Mouse (Mus musculus): Measurements from ENCODE around the gene Nmd3. TPM values are rescaled to one million over a fixed set of nuclear protein-coding genes. Genes with fewer than 3 reads are reported as not detected.

Gene Nmd3
- polyA plus RNA-seq, 1 experiment from 2014 or later: 100 TPM

- H3K27me3 ChIP-seq (replicated peaks): no peaks in the 10 kb centered on the region
- 85% methylated on average over 21 of the region's 21 CpGs for WGBS
- no peak for ATAC-seq (ENCODE audit: insufficient number of reproducible peaks, low FRiP score)
Observed at GRCm38 (mm10) chr3:69763630-69764565, 42.1 kb downstream of the Nmd3 start.

GRCm38 (mm10) chr3:69765206-69765605 lies 43.4 kb downstream of the Nmd3 start:
- no peak overlapping the region for H3K4me2 ChIP-seq
- H3K9me3 ChIP-seq (replicated peaks): no peaks in the 10 kb centered on the region

More at GRCm38 (mm10) chr3:69763630-69764565, 42.1 kb downstream of the Nmd3 start:
- no peak overlapping the region for H3K9ac ChIP-seq
- peaks cover 28% of the 10 kb centered on the region for H3K36me3 ChIP-seq
- H3K4me3 ChIP-seq: no peak overlapping the region
- no peaks in the 10 kb centered on the region for H3K4me1 ChIP-seq (replicated peaks)
- H3K4me2 ChIP-seq: no peak overlapping the region
- H3K9me3 ChIP-seq (replicated peaks): no peaks in the 10 kb centered on the region
- H3K27ac ChIP-seq (ENCODE audit: poor library complexity, severe bottlenecking): no peak overlapping the region

GRCm38 (mm10) chr3:69769150-69769549 lies 47.4 kb downstream of the Nmd3 start:
- WGBS: 90% methylated on average over 4 of the region's 4 CpGs
- peaks cover 21% of the 10 kb centered on the region for H3K36me3 ChIP-seq
- H3K4me2 ChIP-seq: no peak overlapping the region
- H3K4me1 ChIP-seq (replicated peaks): no peaks in the 10 kb centered on the region
- no peaks in the 10 kb centered on the region for H3K9me3 ChIP-seq (replicated peaks)
- ATAC-seq (ENCODE audit: insufficient number of reproducible peaks, low FRiP score): no peak
- H3K4me3 ChIP-seq: no peak overlapping the region
- no peak overlapping the region for H3K9ac ChIP-seq
- H3K27me3 ChIP-seq (replicated peaks): no peaks in the 10 kb centered on the region
- H3K27ac ChIP-seq (ENCODE audit: poor library complexity, severe bottlenecking): no peak overlapping the region

More at GRCm38 (mm10) chr3:69765206-69765605, 43.4 kb downstream of the Nmd3 start:
- no peak for ATAC-seq (ENCODE audit: insufficient number of reproducible peaks, low FRiP score)
- Histone ChIP-seq H3K27me3 (replicated peaks) (no peaks in the 10 kb centered on the region), H3K4me3 (no peak overlapping the region), H3K27ac (ENCODE audit: poor library complexity, severe bottlenecking) (no peak overlapping the region), H3K4me1 (replicated peaks) (no peaks in the 10 kb centered on the region), H3K36me3 (peaks cover 23% of the 10 kb centered on the region), H3K9ac (no peak overlapping the region)
- WGBS: 86% methylated on average over 11 of the region's 11 CpGs

- Histone ChIP-seq H3K4me3 (no peak overlapping the region), H3K4me1 (replicated peaks) (no peaks in the 10 kb centered on the region), H3K9ac (no peak overlapping the region), H3K36me3 (no peaks in the 10 kb centered on the region), H3K4me2 (no peak overlapping the region), H3K27me3 (replicated peaks) (no peaks in the 10 kb centered on the region), H3K9me3 (replicated peaks) (no peaks in the 10 kb centered on the region), H3K27ac (ENCODE audit: poor library complexity, severe bottlenecking) (no peak overlapping the region)
- no peak for ATAC-seq (ENCODE audit: insufficient number of reproducible peaks, low FRiP score)
- WGBS: 87% methylated on average over 4 of the region's 4 CpGs
Observed at GRCm38 (mm10) chr3:69773356-69773755, 51.6 kb downstream of the Nmd3 start.

- Histone ChIP-seq H3K9me3 (replicated peaks) (0 out of 2 replicates have a peak, but pooled peaks cover 5% of the 10 kb centered on the region), H3K36me3 (no peaks in the 10 kb centered on the region), H3K4me2 (no peak overlapping the region), H3K9ac (no peak overlapping the region), H3K27me3 (replicated peaks) (no peaks in the 10 kb centered on the region), H3K4me1 (replicated peaks) (no peaks in the 10 kb centered on the region), H3K4me3 (no peak overlapping the region), H3K27ac (ENCODE audit: poor library complexity, severe bottlenecking) (no peak overlapping the region)
- no peak for ATAC-seq (ENCODE audit: insufficient number of reproducible peaks, low FRiP score)
- 65% methylated on average over 4 of the region's 4 CpGs for WGBS
Observed at GRCm38 (mm10) chr3:69779246-69779796, 57.5 kb downstream of the Nmd3 start.

GRCm38 (mm10) chr3:69792823-69793417 lies 71.1 kb downstream of the Nmd3 start:
- no peak for ATAC-seq (ENCODE audit: insufficient number of reproducible peaks, low FRiP score)
- Histone ChIP-seq H3K4me1 (replicated peaks) (no peaks in the 10 kb centered on the region), H3K9ac (no peak overlapping the region), H3K4me3 (no peak overlapping the region), H3K27me3 (replicated peaks) (no peaks in the 10 kb centered on the region), H3K4me2 (no peak overlapping the region), H3K36me3 (no peaks in the 10 kb centered on the region), H3K27ac (ENCODE audit: poor library complexity, severe bottlenecking) (no peak overlapping the region), H3K9me3 (replicated peaks) (no peaks in the 10 kb centered on the region)
- WGBS: 64% methylated on average over 3 of the region's 3 CpGs

- H3K9ac ChIP-seq: no peak overlapping the region
- H3K36me3 ChIP-seq: no peaks in the 10 kb centered on the region
- no peak overlapping the region for H3K4me2 ChIP-seq
- no peaks in the 10 kb centered on the region for H3K4me1 ChIP-seq (replicated peaks)
- H3K4me3 ChIP-seq: no peak overlapping the region
- no peak overlapping the region for H3K27ac ChIP-seq (ENCODE audit: poor library complexity, severe bottlenecking)
- H3K9me3 ChIP-seq (replicated peaks): no peaks in the 10 kb centered on the region
- no peak for ATAC-seq (ENCODE audit: insufficient number of reproducible peaks, low FRiP score)
- 85% methylated on average over 4 of the region's 4 CpGs for WGBS
- no peaks in the 10 kb centered on the region for H3K27me3 ChIP-seq (replicated peaks)
Observed at GRCm38 (mm10) chr3:69797533-69797932, 75.7 kb downstream of the Nmd3 start.

- H3K4me2 ChIP-seq: no peak overlapping the region
- no peaks in the 10 kb centered on the region for H3K4me1 ChIP-seq (replicated peaks)
- H3K9ac ChIP-seq: no peak overlapping the region
- ATAC-seq (ENCODE audit: insufficient number of reproducible peaks, low FRiP score): no peak
- H3K9me3 ChIP-seq (replicated peaks): no peaks in the 10 kb centered on the region
- WGBS: 80% methylated on average over 2 of the region's 2 CpGs
- no peak overlapping the region for H3K27ac ChIP-seq (ENCODE audit: poor library complexity, severe bottlenecking)
- H3K4me3 ChIP-seq: no peak overlapping the region
- no peaks in the 10 kb centered on the region for H3K36me3 ChIP-seq
- H3K27me3 ChIP-seq (replicated peaks): no peaks in the 10 kb centered on the region
Observed at GRCm38 (mm10) chr3:69797969-69798368, 76.2 kb downstream of the Nmd3 start.

GRCm38 (mm10) chr3:69799096-69799495 lies 77.3 kb downstream of the Nmd3 start:
- no peak overlapping the region for H3K9ac ChIP-seq
- no peaks in the 10 kb centered on the region for H3K9me3 ChIP-seq (replicated peaks)
- no peak overlapping the region for H3K4me3 ChIP-seq
- no peaks in the 10 kb centered on the region for H3K27me3 ChIP-seq (replicated peaks)
- no peaks in the 10 kb centered on the region for H3K4me1 ChIP-seq (replicated peaks)
- no peaks in the 10 kb centered on the region for H3K36me3 ChIP-seq
- no peak overlapping the region for H3K4me2 ChIP-seq
- ATAC-seq (ENCODE audit: insufficient number of reproducible peaks, low FRiP score): no peak
- no peak overlapping the region for H3K27ac ChIP-seq (ENCODE audit: poor library complexity, severe bottlenecking)
- WGBS: 68% methylated on average over 1 of the region's 1 CpGs

GRCm38 (mm10) chr3:69800829-69801384 lies 79.1 kb downstream of the Nmd3 start:
- H3K27ac ChIP-seq (ENCODE audit: poor library complexity, severe bottlenecking): no peak overlapping the region
- no peaks in the 10 kb centered on the region for H3K27me3 ChIP-seq (replicated peaks)
- 71% methylated on average over 7 of the region's 7 CpGs for WGBS
- H3K36me3 ChIP-seq: no peaks in the 10 kb centered on the region
- ATAC-seq (ENCODE audit: insufficient number of reproducible peaks, low FRiP score): no peak
- no peak overlapping the region for H3K4me2 ChIP-seq
- H3K4me1 ChIP-seq (replicated peaks): no peaks in the 10 kb centered on the region
- no peak overlapping the region for H3K9ac ChIP-seq
- no peaks in the 10 kb centered on the region for H3K9me3 ChIP-seq (replicated peaks)
- no peak overlapping the region for H3K4me3 ChIP-seq

- H3K36me3 ChIP-seq: no peaks in the 10 kb centered on the region
- no peak overlapping the region for H3K4me2 ChIP-seq
- H3K27ac ChIP-seq (ENCODE audit: poor library complexity, severe bottlenecking): no peak overlapping the region
- 75% methylated on average over 1 of the region's 1 CpGs for WGBS
- H3K9me3 ChIP-seq (replicated peaks): no peaks in the 10 kb centered on the region
- ATAC-seq (ENCODE audit: insufficient number of reproducible peaks, low FRiP score): no peak
- no peak overlapping the region for H3K9ac ChIP-seq
- H3K4me1 ChIP-seq (replicated peaks): no peaks in the 10 kb centered on the region
- H3K4me3 ChIP-seq: no peak overlapping the region
- H3K27me3 ChIP-seq (replicated peaks): no peaks in the 10 kb centered on the region
Observed at GRCm38 (mm10) chr3:69803137-69803536, 81.4 kb downstream of the Nmd3 start.

All from heart, embryonic 12.5 days (tissue).